Mouse (Mus musculus) small intestine, adult 2 months (tissue): ENCODE results near the gene Gas2. TPM values are rescaled to one million over a fixed set of nuclear protein-coding genes. Genes with fewer than 3 reads are reported as not detected.

Source experiments
- H3K27ac ChIP-seq: fragments of 200-500 bp; 2 replicates; pipeline ENCODE4 v1.5.1; 2012; ENCODE audit warnings: low read depth, low read length, control low read depth, inconsistent platforms; ENCODE audit not compliant: insufficient read depth
- H3K27me3 ChIP-seq: fragments of 200-500 bp; 2 replicates; pipeline ENCODE4 v1.6.1; 2012; ENCODE audit warnings: mild to moderate bottlenecking, moderate library complexity, low read length, inconsistent platforms; ENCODE audit not compliant: control insufficient read depth, insufficient read depth
- H3K36me3 ChIP-seq: fragments of 200-500 bp; 2 replicates; pipeline ENCODE4 v1.6.1; 2012; ENCODE audit warnings: mild to moderate bottlenecking, low read length, control low read depth, inconsistent platforms; ENCODE audit not compliant: control insufficient read depth, insufficient read depth
- H3K4me1 ChIP-seq: fragments of 200-500 bp; 2 replicates; pipeline ENCODE4 v1.6.1; 2012; ENCODE audit warnings: low read length, inconsistent platforms, mixed read lengths; ENCODE audit not compliant: control insufficient read depth, insufficient read depth, insufficient read length
- H3K4me3 ChIP-seq: fragments of 200-500 bp; 2 replicates; pipeline ENCODE4 v1.5.1; 2012; ENCODE audit warnings: low read depth, mild to moderate bottlenecking, control low read depth, inconsistent platforms, low read length, moderate library complexity
- CTCF ChIP-seq: fragments of 200-500 bp; IDR thresholded peaks from 2 replicates; pipeline ENCODE4 v1.5.1; 2012; ENCODE audit warnings: low read depth, mild to moderate bottlenecking, control low read depth, inconsistent platforms, low read length, moderate library complexity, mixed read lengths; ENCODE audit not compliant: insufficient replicate concordance, insufficient read length; ENCODE audit errors: extremely low read depth
- POLR2A ChIP-seq: fragments of 200-500 bp; IDR thresholded peaks from 2 replicates; pipeline ENCODE4 v1.6.1; 2012; ENCODE audit warnings: low read depth, mild to moderate bottlenecking, control low read depth, inconsistent platforms, low read length, moderate library complexity
- WGBS: fragments of 180-500 bp; shearing (Covaris S2); methylation state at CpG from one replicate; pipeline ENCODE4 v1.1.7; 2018; 5-methylcytosine and 5-hydroxymethylcytosine counted together
- polyA plus RNA-seq: library from polyadenylated mRNA; depleted of rRNA; stranded (reverse); fragments of >200 nt; gene quantifications from 2 replicates; pipeline ENCODE4 v1.2.3, GENCODE M21; 2012; rRNA removed

The Gas2 gene
- polyA plus RNA-seq, 1 experiment = 1.1 TPM

DNA sequence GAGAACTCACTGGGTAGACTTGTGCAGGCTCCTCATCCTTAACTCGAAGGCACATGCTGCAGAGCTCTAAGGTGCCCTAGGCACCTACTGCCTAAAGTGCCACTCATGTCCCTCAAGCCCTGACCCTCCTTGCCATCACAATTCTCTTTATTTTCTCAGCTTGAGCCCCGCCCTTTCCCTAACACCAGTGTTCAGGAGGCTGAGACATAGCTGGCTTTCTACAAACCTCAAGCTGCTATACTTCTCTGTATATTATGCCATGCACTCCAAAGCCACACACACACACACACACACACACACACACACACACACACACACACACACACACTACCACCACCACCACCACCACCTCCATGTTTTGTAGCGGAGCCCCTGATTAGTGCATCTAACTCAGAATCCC is 153.8 kb downstream of the Gas2 start, which contains the start of gene 1700015G11Rik:
TSS of gene 1700015G11Rik (minus strand) at position 101 of the 400 bp plus-strand sequence.
- no peak for TF ChIP-seq POLR2A
- TF ChIP-seq CTCF = no peak
- H3K4me3 ChIP-seq = no peak within 1 kb of the TSS
- 88% methylated on average over 3 of the region's 3 CpGs for WGBS
- H3K27ac ChIP-seq = no peak within 1 kb of the TSS
- H3K36me3 ChIP-seq = no peaks in the 10 kb centered on the region
- peaks cover 3% of the 10 kb centered on the region; the same call in 1 of the 2 replicates for H3K4me1 ChIP-seq
- no peaks in the 10 kb centered on the region for H3K27me3 ChIP-seq

DNA sequence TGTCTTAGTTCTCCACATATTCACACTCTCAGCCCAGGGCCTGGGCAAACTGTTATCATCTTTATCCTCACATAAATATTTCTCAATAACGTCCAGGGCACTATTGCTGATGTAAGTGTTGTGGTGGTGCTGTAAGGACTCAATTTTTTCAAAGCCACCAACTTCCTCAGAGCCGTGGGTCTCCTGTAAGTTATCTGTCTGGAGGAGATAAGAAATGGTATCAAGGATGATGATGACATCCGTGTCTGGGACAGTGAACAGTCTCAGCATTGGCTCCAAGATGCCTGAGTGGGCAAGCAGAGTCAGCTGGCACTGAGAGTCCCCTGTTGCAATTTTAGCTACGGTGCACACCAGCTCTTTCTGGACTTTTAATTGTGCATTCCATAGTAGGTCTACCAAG is 160.2 kb downstream of the Gas2 start:
- no peaks in the 10 kb centered on the region for H3K4me1 ChIP-seq
- WGBS = 62% methylated on average over 4 of the region's 4 CpGs
- H3K27ac ChIP-seq = no peak overlapping the region
- no peak overlapping the region for H3K4me3 ChIP-seq
- H3K27me3 ChIP-seq = no peaks in the 10 kb centered on the region
- no peaks in the 10 kb centered on the region for H3K36me3 ChIP-seq
- no peak for TF ChIP-seq POLR2A

DNA sequence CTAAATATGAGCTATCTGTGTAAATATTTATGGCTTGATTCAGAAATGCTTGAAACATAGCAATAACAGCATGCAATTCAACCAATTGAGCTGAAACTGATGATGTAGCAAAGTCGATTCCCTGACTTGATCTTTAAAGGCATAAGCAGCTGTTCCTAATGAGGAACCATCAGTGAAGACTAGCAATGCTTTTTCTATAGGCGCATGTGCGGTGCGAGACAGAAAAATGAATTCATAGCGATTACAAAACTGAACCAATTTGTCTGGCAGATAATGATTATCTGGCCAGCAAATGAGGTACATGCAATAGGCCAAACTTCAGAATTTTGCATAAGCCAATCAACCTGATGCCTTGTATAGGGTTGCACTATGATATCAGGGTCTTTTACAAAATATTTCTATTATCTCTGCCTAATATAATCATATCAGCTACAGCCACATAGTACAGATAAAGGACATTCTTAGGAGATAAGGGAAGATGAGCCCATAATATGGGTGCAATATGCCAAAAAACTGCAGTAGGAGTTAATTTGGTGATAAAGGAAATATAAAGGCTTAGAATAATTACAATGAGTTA is 162.3 kb downstream of the Gas2 start:
- Histone ChIP-seq H3K36me3 (no peaks in the 10 kb centered on the region), H3K27me3 (no peaks in the 10 kb centered on the region), H3K4me3 (no peak overlapping the region), H3K27ac (no peak overlapping the region), H3K4me1 (no peaks in the 10 kb centered on the region)
- WGBS = 85% methylated on average over 5 of the region's 5 CpGs
- no peak for TF ChIP-seq CTCF
- no peak for TF ChIP-seq POLR2A

DNA sequence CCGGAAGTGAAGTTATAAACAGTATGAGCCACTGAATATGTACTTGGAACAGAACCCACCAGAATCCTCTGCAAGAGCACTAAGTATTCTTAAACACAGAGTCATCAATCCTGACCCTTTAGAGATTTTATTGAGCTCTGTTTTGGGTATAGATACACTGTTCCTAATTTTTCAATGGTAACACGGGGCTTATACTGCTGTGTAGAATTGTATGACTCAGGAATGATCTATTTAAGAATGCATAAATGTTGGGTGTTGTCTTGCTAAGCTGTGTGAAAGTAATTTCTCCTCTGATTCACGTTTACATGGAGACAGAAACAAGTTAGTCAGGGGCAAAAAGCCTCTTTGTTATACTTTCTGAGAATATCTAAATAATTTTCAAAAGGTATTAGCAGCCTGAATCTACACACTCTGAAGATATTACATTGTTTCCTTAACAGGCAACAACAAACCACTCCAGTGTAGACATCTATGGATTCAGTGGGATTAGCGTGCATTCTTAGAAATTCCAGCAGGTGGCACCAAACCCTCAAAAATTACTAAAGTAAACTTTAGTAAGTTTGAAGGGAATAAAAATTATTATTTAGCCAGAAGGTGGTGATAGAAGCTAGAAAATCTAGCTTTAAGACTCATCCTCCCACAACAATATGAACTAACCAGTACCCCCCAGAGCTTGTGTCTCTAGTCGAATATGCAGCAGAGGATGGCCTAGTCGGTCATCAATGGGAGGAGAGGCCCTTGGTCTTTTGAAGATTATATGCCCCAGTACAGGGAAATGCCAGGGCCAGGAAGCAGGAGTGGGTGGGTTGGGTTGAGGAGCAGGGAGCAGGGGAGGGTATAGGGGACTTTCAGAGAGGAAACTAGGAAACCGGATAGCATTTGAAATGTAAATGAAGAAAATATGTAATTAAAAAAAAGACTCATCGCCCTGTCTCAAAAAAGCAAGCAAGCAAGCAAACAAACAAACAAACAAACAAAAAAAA is 176.1 kb downstream of the Gas2 start:
- peaks cover 3% of the 10 kb centered on the region; the same call in 1 of the 2 replicates for H3K4me1 ChIP-seq
- WGBS = 40% methylated on average over 8 of the region's 8 CpGs
- H3K27me3 ChIP-seq = no peaks in the 10 kb centered on the region

More for the DNA sequence above, 176.1 kb downstream of the Gas2 start:
- Histone ChIP-seq H3K4me3 (no peak overlapping the region), H3K27ac (no peak overlapping the region), H3K36me3 (no peaks in the 10 kb centered on the region)
- TF ChIP-seq CTCF (no peak), POLR2A (no peak)

Other genes with a start within 250 kb of the Gas2 start
- gene Slc17a6, start 240.0 kb upstream of the Gas2 start, polyA plus RNA-seq = not detected in 2 replicates
- gene Fancf, start 252 bp downstream of the Gas2 start, polyA plus RNA-seq = 10.6 and 14.4 TPM in 2 replicates
- 1.1 and 1.8 TPM in 2 replicates for gene Svip, start 144.0 kb downstream of the Gas2 start, polyA plus RNA-seq
- gene 1700015G11Rik, start 153.7 kb downstream of the Gas2 start, polyA plus RNA-seq = not detected in 2 replicates